Mouse (Mus musculus) myocyte (in vitro differentiated cells): ENCODE measurements around the gene Lmo7. TPM values are rescaled to one million over a fixed set of nuclear protein-coding genes. Genes with fewer than 3 reads are reported as not detected.
A peak's percentile ranks its signal among the peaks of the same experiment; 100 is the strongest.

Source experiments
- H3K27me3 ChIP-seq: one replicate; pipeline ENCODE4 v1.6.1; 2011; ENCODE audit not compliant: control insufficient read depth, insufficient read depth, insufficient read length
- H3K36me3 ChIP-seq: one replicate; pipeline ENCODE4 v1.6.1; 2011; ENCODE audit not compliant: control insufficient read depth, insufficient read depth
- H3K4me2 ChIP-seq: one replicate; pipeline ENCODE4 v1.6.1; 2011; ENCODE audit warnings: low read depth, control low read depth
- H3K4me3 ChIP-seq: one replicate; pipeline ENCODE4 v1.5.1; 2011; ENCODE audit warnings: mild to moderate bottlenecking, control low read depth, moderate library complexity
- H3K79me2 ChIP-seq: one replicate; pipeline ENCODE4 v1.6.1; 2011; ENCODE audit not compliant: control insufficient read depth, insufficient read depth
- H3ac ChIP-seq: one replicate; pipeline ENCODE4 v1.6.1; 2011; ENCODE audit not compliant: control insufficient read depth, insufficient read length
- CEBPB ChIP-seq: IDR thresholded peaks from 2 replicates; pipeline ENCODE4 v1.6.1; 2011; ENCODE audit warnings: mild to moderate bottlenecking, moderate library complexity; ENCODE audit not compliant: poor library complexity, insufficient read depth, severe bottlenecking
- E2F4 ChIP-seq: IDR thresholded peaks from one replicate; pipeline ENCODE4 v1.6.1; 2011; ENCODE audit warnings: mild to moderate bottlenecking, control low read depth, moderate library complexity; ENCODE audit not compliant: insufficient read depth
- MAX ChIP-seq: IDR thresholded peaks from one replicate; pipeline ENCODE4 v1.6.1; 2011; ENCODE audit warnings: low read depth, mild to moderate bottlenecking, control low read depth
- MYOD1 ChIP-seq, 3 experiments: IDR thresholded peaks; one replicate each; pipeline ENCODE4 v1.6.1; 2011; ENCODE audit warnings: control low read depth in 2 of 3, low read depth in 2 of 3, mild to moderate bottlenecking in 2 of 3, moderate library complexity in 1 of 3; ENCODE audit not compliant: insufficient read length in 2 of 3, control insufficient read depth in 1 of 3
- MYOG ChIP-seq, 3 experiments: IDR thresholded peaks; one replicate each; pipeline ENCODE4 v1.6.1; 2011; ENCODE audit warnings: control low read depth in 2 of 3, low read depth in 2 of 3, mild to moderate bottlenecking in 2 of 3; ENCODE audit not compliant: insufficient read length in 2 of 3, control insufficient read depth in 1 of 3, insufficient read depth in 1 of 3
- POLR2A ChIP-seq: IDR thresholded peaks from one replicate; pipeline ENCODE4 v1.6.1; 2011; ENCODE audit warnings: low read depth, mild to moderate bottlenecking, control low read depth, moderate library complexity; ENCODE audit not compliant: insufficient read length
- POLR2AphosphoS2 ChIP-seq: IDR thresholded peaks from one replicate; pipeline ENCODE4 v1.6.1; 2011; ENCODE audit warnings: low read depth, control low read depth; ENCODE audit not compliant: insufficient read length
- REST ChIP-seq: IDR thresholded peaks from one replicate; pipeline ENCODE4 v1.6.1; 2011; ENCODE audit warnings: mild to moderate bottlenecking, control low read depth, moderate library complexity; ENCODE audit not compliant: insufficient read depth, insufficient read length
- SRF ChIP-seq: IDR thresholded peaks from one replicate; pipeline ENCODE4 v1.6.1; 2011; ENCODE audit warnings: low read depth; ENCODE audit not compliant: control insufficient read depth, insufficient read length
- TCF12 ChIP-seq: IDR thresholded peaks from one replicate; pipeline ENCODE4 v1.6.1; 2011; ENCODE audit warnings: mild to moderate bottlenecking, control low read depth; ENCODE audit not compliant: poor library complexity, insufficient read depth, severe bottlenecking
- TCF3 ChIP-seq: IDR thresholded peaks from one replicate; pipeline ENCODE4 v1.6.1; 2011; ENCODE audit warnings: low read depth, control low read depth; ENCODE audit not compliant: insufficient read length
- USF1 ChIP-seq: IDR thresholded peaks from one replicate; pipeline ENCODE4 v1.6.1; 2011; ENCODE audit warnings: low read depth, mild to moderate bottlenecking, control low read depth, moderate library complexity
- polyA plus RNA-seq: library from polyadenylated mRNA; unstranded; fragments of >200 nt; fragmentation: generic; extraction: Trizol; gene quantifications from one replicate; pipeline ENCODE4 v1.2.1, GENCODE M21; 2012; ENCODE audit warnings: missing spikeins

Gene Lmo7
- polyA plus RNA-seq, 1 experiment = 56.1 TPM

GRCm38 (mm10) chr14:101893215-101893614 lies 163.5 kb downstream of the Lmo7 start:
- Histone ChIP-seq H3K79me2 (no peaks in the 10 kb centered on the region), H3ac (no peak overlapping the region), H3K36me3 (peaks cover 27% of the 10 kb centered on the region), H3K4me3 (no peak overlapping the region), H3K4me2 (no peak overlapping the region), H3K27me3 (no peaks in the 10 kb centered on the region)
- TF ChIP-seq SRF (no peak), CEBPB (no peak), TCF12 (no peak), POLR2AphosphoS2 (no peak), MYOD1 (IDR thresholded peaks at IDR 0.05; ENCODE audit: control insufficient read depth in 1 of 3, insufficient read length in 2 of 3, low read depth in 2 of 3) (no peak), REST (no peak), MYOG (IDR thresholded peaks at IDR 0.05; ENCODE audit: control insufficient read depth in 1 of 3, insufficient read depth in 1 of 3, insufficient read length in 2 of 3, low read depth in 2 of 3) (no peak), MAX (no peak), TCF3 (no peak)

- Histone ChIP-seq H3K27me3 (no peaks in the 10 kb centered on the region), H3K4me3 (no peak overlapping the region), H3K79me2 (no peaks in the 10 kb centered on the region), H3K36me3 (peaks cover 36% of the 10 kb centered on the region), H3K4me2 (no peak overlapping the region), H3ac (no peak overlapping the region)
- TF ChIP-seq E2F4 = no peak
- no peak for TF ChIP-seq MAX
- TF ChIP-seq MYOD1 (IDR thresholded peaks at IDR 0.05; ENCODE audit: control insufficient read depth in 1 of 3, insufficient read length in 2 of 3, low read depth in 2 of 3) = no peak
- no peak for TF ChIP-seq MYOG (IDR thresholded peaks at IDR 0.05; ENCODE audit: control insufficient read depth in 1 of 3, insufficient read depth in 1 of 3, insufficient read length in 2 of 3, low read depth in 2 of 3)
- no peak for TF ChIP-seq POLR2AphosphoS2
- TF ChIP-seq POLR2A = no peak
- no peak for TF ChIP-seq TCF3
- no peak for TF ChIP-seq SRF
- TF ChIP-seq TCF12 = no peak
- no peak for TF ChIP-seq CEBPB
- no peak for TF ChIP-seq REST
- TF ChIP-seq USF1 = no peak
Observed at GRCm38 (mm10) chr14:101898250-101898649, 168.5 kb downstream of the Lmo7 start.

GRCm38 (mm10) chr14:101901496-101901895 lies 171.7 kb downstream of the Lmo7 start:
- no peak overlapping the region for H3K4me2 ChIP-seq
- H3K27me3 ChIP-seq = no peaks in the 10 kb centered on the region
- TF ChIP-seq POLR2AphosphoS2 (no peak), REST (no peak), TCF3 (no peak), USF1 (no peak), MYOG (IDR thresholded peaks at IDR 0.05; ENCODE audit: control insufficient read depth in 1 of 3, insufficient read depth in 1 of 3, insufficient read length in 2 of 3, low read depth in 2 of 3) (no peak), CEBPB (no peak), MAX (no peak), E2F4 (no peak), TCF12 (no peak), MYOD1 (IDR thresholded peaks at IDR 0.05; ENCODE audit: control insufficient read depth in 1 of 3, insufficient read length in 2 of 3, low read depth in 2 of 3) (no peak), POLR2A (no peak), SRF (no peak)
- no peak overlapping the region for H3ac ChIP-seq
- H3K4me3 ChIP-seq = no peak overlapping the region
- peaks cover 47% of the 10 kb centered on the region for H3K36me3 ChIP-seq
- H3K79me2 ChIP-seq = peaks cover 3% of the 10 kb centered on the region

GRCm38 (mm10) chr14:101901976-101902375 lies 172.2 kb downstream of the Lmo7 start:
- H3K4me2 ChIP-seq = no peak overlapping the region
- no peak overlapping the region for H3K4me3 ChIP-seq
- no peak for TF ChIP-seq USF1
- no peak for TF ChIP-seq SRF
- no peak for TF ChIP-seq TCF3
- no peak for TF ChIP-seq TCF12
- no peak for TF ChIP-seq MYOD1 (IDR thresholded peaks at IDR 0.05; ENCODE audit: control insufficient read depth in 1 of 3, insufficient read length in 2 of 3, low read depth in 2 of 3)
- no peak for TF ChIP-seq E2F4
- TF ChIP-seq MYOG (IDR thresholded peaks at IDR 0.05; ENCODE audit: control insufficient read depth in 1 of 3, insufficient read depth in 1 of 3, insufficient read length in 2 of 3, low read depth in 2 of 3) = no peak
- no peak for TF ChIP-seq POLR2A
- TF ChIP-seq MAX = no peak
- TF ChIP-seq CEBPB = no peak
- TF ChIP-seq REST = no peak
- H3ac ChIP-seq = no peak overlapping the region
- peaks cover 5% of the 10 kb centered on the region for H3K79me2 ChIP-seq
- H3K27me3 ChIP-seq = no peaks in the 10 kb centered on the region
- peaks cover 42% of the 10 kb centered on the region for H3K36me3 ChIP-seq

- Histone ChIP-seq H3K36me3 (peaks cover 25% of the 10 kb centered on the region), H3ac (no peak overlapping the region), H3K4me3 (no peak overlapping the region), H3K27me3 (no peaks in the 10 kb centered on the region), H3K4me2 (no peak overlapping the region), H3K79me2 (peaks cover 5% of the 10 kb centered on the region)
- TF ChIP-seq TCF12 (peak; percentile 73), USF1 (no peak), CEBPB (no peak), POLR2A (no peak), TCF3 (peak; percentile 31), POLR2AphosphoS2 (no peak), MAX (no peak), E2F4 (no peak), MYOG (IDR thresholded peaks at IDR 0.05; ENCODE audit: control insufficient read depth in 1 of 3, insufficient read depth in 1 of 3, insufficient read length in 2 of 3, low read depth in 2 of 3) (peak; percentile 48 to 91 (median 66)), MYOD1 (IDR thresholded peaks at IDR 0.05; ENCODE audit: control insufficient read depth in 1 of 3, insufficient read length in 2 of 3, low read depth in 2 of 3) (peak in 2 of 3 experiments; percentile 53 to 85), SRF (no peak), REST (no peak)
Observed at GRCm38 (mm10) chr14:101903722-101904121, 174.0 kb downstream of the Lmo7 start.
